Mouse (Mus musculus) lung, postnatal 0 days (tissue): ENCODE data around the gene Sh2d1a.

ENCODE experiments used
- CTCF ChIP-seq: IDR thresholded peaks from 2 replicates; pipeline ENCODE4 v1.5.1; 2016; ENCODE audit warnings: antibody characterized with exemption, mild to moderate bottlenecking
- EP300 ChIP-seq: IDR thresholded peaks from 2 replicates; pipeline ENCODE4 v1.6.1; 2016; ENCODE audit warnings: antibody characterized with exemption, mild to moderate bottlenecking, control low read depth

DNA sequence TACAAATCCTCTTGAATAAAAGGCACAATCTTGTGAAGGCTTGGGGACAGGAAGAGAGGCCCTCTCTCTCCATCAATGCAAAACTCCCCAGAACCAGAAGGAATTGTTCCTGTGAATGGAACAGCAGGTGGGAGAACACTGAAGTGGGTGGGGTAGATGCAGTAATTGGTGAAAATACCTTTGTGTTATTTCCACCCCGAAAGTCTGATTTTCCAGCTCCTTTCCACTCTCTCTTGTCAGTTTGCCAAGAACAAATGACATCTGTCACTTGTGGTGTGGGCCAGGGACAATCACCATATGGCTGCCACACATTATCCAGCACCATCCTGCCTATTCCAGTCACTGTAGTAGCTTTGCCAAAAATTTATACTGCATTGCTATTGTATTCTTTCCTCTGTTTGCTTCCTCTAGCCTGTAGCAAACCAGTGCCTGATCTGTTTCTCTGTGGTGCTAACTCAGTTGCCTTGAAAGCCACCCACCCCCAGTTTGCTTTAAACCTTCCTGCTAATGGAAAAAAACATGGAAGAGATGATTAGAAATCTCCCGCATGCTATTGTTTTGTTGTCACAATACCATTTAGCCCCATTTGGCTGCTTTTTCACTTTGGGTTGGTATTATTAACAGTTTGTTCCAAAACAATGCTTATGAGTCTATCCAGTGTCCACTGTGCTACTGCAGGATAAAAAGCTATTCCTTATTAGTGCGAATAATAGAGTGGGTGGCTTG lies 37.9 kb downstream of the Sh2d1a start:
- TF ChIP-seq CTCF (no peak), EP300 (no peak)
